Mouse (Mus musculus) forebrain, postnatal 0 days (tissue): ENCODE results near the gene Ahnak. TPM values are rescaled to one million over a fixed set of nuclear protein-coding genes. Genes with fewer than 3 reads are reported as not detected.

Experiments
- ATAC-seq: fragments of 200-750 bp; cut with Nextera tagmentation; 2 replicates; pipeline ENCODE4 v1.8.0; 2017; ENCODE audit warnings: mild to moderate bottlenecking, moderate library complexity
- DNase-seq: peaks from one replicate; pipeline ENCODE4 v3.0.0-alpha.2; 2015
- H3K27ac ChIP-seq: fragments of 300-500 bp; sonication (generic); 2 replicates; pipeline ENCODE4 v1.5.1; 2014; ENCODE audit warnings: low read depth, mild to moderate bottlenecking, antibody characterized with exemption, low read length, moderate library complexity, mixed read lengths
- H3K27me3 ChIP-seq: fragments of 300-500 bp; sonication (generic); 2 replicates; pipeline ENCODE4 v1.6.1; 2014; ENCODE audit warnings: mild to moderate bottlenecking, low read length, mixed read lengths; ENCODE audit not compliant: insufficient read depth
- H3K36me3 ChIP-seq: fragments of 300-500 bp; sonication (generic); 2 replicates; pipeline ENCODE4 v1.6.1; 2014; ENCODE audit warnings: mild to moderate bottlenecking, moderate library complexity; ENCODE audit not compliant: insufficient read depth
- H3K4me1 ChIP-seq: fragments of 300-500 bp; sonication (generic); 2 replicates; pipeline ENCODE4 v1.6.1; 2014; ENCODE audit warnings: antibody characterized with exemption; ENCODE audit not compliant: insufficient read depth
- H3K4me2 ChIP-seq: fragments of 300-500 bp; sonication (generic); 2 replicates; pipeline ENCODE4 v1.6.1; 2014; ENCODE audit warnings: low read depth, mild to moderate bottlenecking, moderate library complexity
- H3K4me3 ChIP-seq: fragments of 300-500 bp; sonication (generic); 2 replicates; pipeline ENCODE4 v1.5.1; 2014; ENCODE audit warnings: low read depth, low read length, mixed read lengths
- H3K9ac ChIP-seq: fragments of 300-500 bp; sonication (generic); 2 replicates; pipeline ENCODE4 v1.6.1; 2014; ENCODE audit warnings: mild to moderate bottlenecking
- H3K9me3 ChIP-seq: fragments of 300-500 bp; sonication (generic); 2 replicates; pipeline ENCODE4 v1.6.1; 2016; ENCODE audit warnings: low read length
- CTCF ChIP-seq: sonication (generic); IDR thresholded peaks from 2 replicates; pipeline ENCODE4 v1.5.1; 2016; ENCODE audit warnings: antibody characterized with exemption, control low read depth, low read depth
- WGBS: fragments of 180-500 bp; shearing (Covaris S2); extraction: QIAGEN DNeasy Blood & Tissue Kit; methylation state at CpG from one replicate; pipeline ENCODE4 v1.1.7; 2014; 5-methylcytosine and 5-hydroxymethylcytosine counted together
- polyA plus RNA-seq: library from polyadenylated mRNA; unstranded; fragments of >200 nt; fragmentation: Nextera tagmentation; extraction: Ambion mirVana; gene quantifications from 2 replicates; pipeline ENCODE4 v1.2.1, GENCODE M21; 2015
- total RNA-seq: library from RNA; depleted of rRNA; stranded (reverse); fragments of >200 nt; gene quantifications from 2 replicates; pipeline ENCODE4 v1.2.3, GENCODE M21; 2014

Gene Ahnak
- total and polyA plus RNA-seq, 2 experiments from 2014 or later: 3.2 to 17.9 TPM

DNA sequence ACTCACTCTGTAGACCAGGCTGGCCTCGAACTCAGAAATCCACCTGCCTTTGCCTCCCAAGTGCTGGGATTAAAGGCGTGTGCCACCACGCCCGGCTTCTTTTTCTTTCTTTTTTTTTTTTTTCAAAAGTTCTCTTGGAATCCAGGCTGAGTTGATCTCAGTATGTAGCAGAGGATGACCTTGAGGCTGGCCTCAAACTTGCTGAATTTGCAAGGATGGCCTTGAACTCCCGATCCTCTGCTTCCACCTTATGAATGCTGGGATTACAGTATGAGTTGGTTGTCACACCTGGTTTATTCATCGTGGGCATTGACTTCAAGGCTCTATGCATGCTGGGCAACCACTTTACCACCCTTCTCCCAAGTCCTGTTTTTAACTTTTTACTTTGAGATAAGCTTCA, 51.6 kb downstream of the Ahnak start:
- Histone ChIP-seq H3K9me3 (no peaks in the 10 kb centered on the region), H3K4me3 (no peak overlapping the region), H3K9ac (no peak overlapping the region), H3K4me2 (no peak overlapping the region), H3K4me1 (no peaks in the 10 kb centered on the region), H3K27me3 (no peaks in the 10 kb centered on the region), H3K36me3 (no peaks in the 10 kb centered on the region), H3K27ac (no peak overlapping the region)
- DNase-seq (no peak), ATAC-seq (no peak)
- TF ChIP-seq CTCF: no peak
- WGBS: 90% methylated on average over 6 of the region's 6 CpGs

DNA sequence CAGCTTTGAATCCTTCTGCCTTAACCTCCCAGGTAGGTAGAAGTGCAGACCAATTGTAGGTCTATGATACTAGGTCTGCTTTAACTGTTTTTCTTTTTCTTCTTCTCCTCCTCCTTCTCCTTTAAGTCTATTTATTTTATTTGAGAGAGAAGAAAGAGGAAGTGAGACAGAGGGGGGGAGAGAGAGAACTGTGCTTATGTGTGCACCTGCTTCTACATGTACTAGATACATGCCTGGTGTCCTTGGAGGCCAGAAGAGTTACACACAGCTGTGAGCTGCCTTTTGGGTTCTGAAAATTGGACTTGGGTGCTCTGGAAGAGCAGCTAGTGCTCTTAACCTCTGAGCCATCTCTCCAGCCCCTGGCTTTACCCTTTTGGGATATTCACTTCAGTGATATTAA, 52.0 kb downstream of the Ahnak start:
- Histone ChIP-seq H3K9ac (no peak overlapping the region), H3K9me3 (no peaks in the 10 kb centered on the region), H3K4me2 (no peak overlapping the region), H3K27ac (no peak overlapping the region), H3K4me3 (no peak overlapping the region), H3K27me3 (no peaks in the 10 kb centered on the region), H3K4me1 (no peaks in the 10 kb centered on the region), H3K36me3 (no peaks in the 10 kb centered on the region)
- no peak for TF ChIP-seq CTCF
- ATAC-seq: no peak
- DNase-seq: no peak

DNA sequence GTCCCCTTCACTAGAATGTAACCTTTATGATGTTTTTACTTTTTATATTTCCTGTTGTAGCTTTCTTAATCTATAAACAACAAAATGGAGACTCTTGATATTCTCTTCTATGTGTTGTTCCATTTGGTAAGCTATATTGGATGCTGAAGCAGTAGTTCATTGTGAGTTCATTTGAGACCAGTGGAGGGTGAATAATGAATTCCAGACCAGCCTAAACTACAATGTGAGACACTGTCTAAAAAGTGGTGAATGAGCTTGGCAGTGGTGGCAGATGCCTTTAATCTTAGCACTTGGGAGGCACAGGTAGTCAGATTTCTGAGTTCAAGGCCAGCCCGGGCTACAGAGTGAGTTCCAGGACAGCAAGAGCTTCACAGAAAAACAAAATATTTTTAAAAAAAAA, 54.0 kb downstream of the Ahnak start:
- no peak overlapping the region for H3K4me3 ChIP-seq
- H3K27ac ChIP-seq: no peak overlapping the region
- no peaks in the 10 kb centered on the region for H3K4me1 ChIP-seq
- H3K36me3 ChIP-seq: no peaks in the 10 kb centered on the region
- no peak overlapping the region for H3K9ac ChIP-seq
- H3K9me3 ChIP-seq: no peaks in the 10 kb centered on the region
- DNase-seq: no peak
- no peak overlapping the region for H3K4me2 ChIP-seq
- 79% methylated on average over 1 of the region's 1 CpGs for WGBS
- H3K27me3 ChIP-seq: no peaks in the 10 kb centered on the region
- no peak for ATAC-seq
- no peak for TF ChIP-seq CTCF

DNA sequence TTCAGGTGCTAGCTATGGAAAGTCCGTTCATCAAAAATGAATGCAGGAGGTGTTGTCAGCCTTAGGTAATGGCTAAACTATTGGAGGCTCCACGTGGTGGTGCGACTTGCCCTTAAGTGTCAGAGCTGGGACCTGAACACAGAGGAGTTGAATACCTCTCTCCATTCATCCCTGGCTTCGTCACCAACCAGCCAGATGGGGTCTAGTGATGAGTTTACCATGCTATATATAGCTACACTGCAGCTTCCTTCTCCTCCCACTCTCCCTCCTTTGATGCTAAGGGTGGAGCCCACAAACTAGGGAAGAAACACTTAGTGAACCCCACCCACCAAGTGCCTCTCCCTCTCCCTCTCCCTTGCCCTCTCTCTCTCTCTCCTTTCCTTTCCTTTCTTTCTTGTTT, 55.2 kb downstream of the Ahnak start:
- H3K36me3 ChIP-seq: no peaks in the 10 kb centered on the region
- no peak overlapping the region for H3K4me2 ChIP-seq
- no peak overlapping the region for H3K4me3 ChIP-seq
- 78% methylated on average over 4 of the region's 4 CpGs for WGBS
- H3K27me3 ChIP-seq: no peaks in the 10 kb centered on the region
- DNase-seq: no peak
- no peak for ATAC-seq
- no peak overlapping the region for H3K9ac ChIP-seq
- no peaks in the 10 kb centered on the region for H3K9me3 ChIP-seq
- H3K27ac ChIP-seq: no peak overlapping the region
- no peaks in the 10 kb centered on the region for H3K4me1 ChIP-seq
- TF ChIP-seq CTCF: no peak

DNA sequence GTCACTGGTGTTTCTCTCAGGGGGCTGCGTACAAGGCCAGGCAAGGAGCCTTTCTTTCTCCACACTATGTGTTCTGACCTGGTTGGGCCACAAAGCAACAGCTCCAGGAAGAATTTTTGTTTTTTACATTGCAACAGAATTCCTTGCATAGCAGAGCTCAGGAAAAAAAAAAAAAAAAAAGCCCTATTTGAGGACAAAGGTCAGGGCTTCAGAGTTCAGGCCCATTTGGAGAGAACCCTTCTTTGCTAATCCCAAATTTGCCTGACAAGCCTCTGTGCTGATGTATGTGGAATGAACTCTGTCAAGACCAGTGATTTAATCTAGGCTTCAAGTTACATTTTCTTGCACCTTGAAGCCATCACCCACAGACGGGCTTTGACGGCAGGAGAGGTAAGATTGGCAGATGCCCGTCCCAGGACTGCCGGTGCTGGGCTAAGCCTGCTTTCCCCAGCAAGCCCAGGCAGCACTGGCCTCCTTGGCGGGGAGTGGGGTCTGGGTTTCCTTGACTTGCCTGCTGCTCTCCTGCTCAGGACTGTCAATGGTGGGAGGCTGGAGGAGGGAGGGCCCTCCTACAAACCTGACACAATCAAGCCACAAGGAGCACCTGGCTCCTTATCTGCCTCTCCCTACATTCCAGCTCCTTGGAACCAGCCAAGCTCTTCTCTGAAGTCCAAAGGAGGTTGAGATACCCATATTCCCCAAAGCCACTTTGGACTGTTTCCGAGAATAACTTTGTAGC, 58.3 kb downstream of the Ahnak start:
- Histone ChIP-seq H3K36me3 (no peaks in the 10 kb centered on the region), H3K9ac (no peak overlapping the region), H3K4me2 (no peak overlapping the region), H3K9me3 (no peaks in the 10 kb centered on the region), H3K27ac (no peak overlapping the region), H3K4me3 (no peak overlapping the region), H3K27me3 (no peaks in the 10 kb centered on the region), H3K4me1 (no peaks in the 10 kb centered on the region)
- ATAC-seq (no peak), DNase-seq (no peak)
- 84% methylated on average over 7 of the region's 7 CpGs for WGBS
- TF ChIP-seq CTCF: no peak

DNA sequence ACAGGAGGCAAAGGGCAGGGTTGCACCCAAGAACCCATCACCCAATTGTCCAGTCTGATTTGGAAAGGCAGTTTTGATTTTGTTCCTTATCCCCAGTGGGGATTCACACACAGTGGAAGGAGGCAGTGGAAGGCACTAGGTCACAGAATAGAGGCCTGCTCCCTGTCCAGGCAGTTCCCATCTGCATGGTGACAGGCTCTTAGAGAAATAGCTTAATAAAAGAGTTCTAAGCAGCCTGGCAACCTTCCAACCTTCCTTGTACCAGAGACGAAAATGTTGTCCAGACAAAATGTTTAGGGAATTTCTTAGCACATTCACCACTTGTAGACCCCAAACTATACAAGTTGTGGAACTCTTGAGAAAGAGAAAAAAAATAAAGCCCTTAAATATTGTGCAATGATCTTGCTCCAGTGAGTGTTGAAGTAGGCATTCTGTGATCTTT, 58.9 kb downstream of the Ahnak start:
- H3K9ac ChIP-seq: no peak overlapping the region
- no peak overlapping the region for H3K4me2 ChIP-seq
- no peaks in the 10 kb centered on the region for H3K27me3 ChIP-seq
- DNase-seq (no peak), ATAC-seq (no peak)
- no peaks in the 10 kb centered on the region for H3K9me3 ChIP-seq
- no peak overlapping the region for H3K4me3 ChIP-seq
- WGBS: 23% methylated on average over 1 of the region's 1 CpGs
- H3K27ac ChIP-seq: no peak overlapping the region
- H3K36me3 ChIP-seq: no peaks in the 10 kb centered on the region
- TF ChIP-seq CTCF: no peak
- no peaks in the 10 kb centered on the region for H3K4me1 ChIP-seq

DNA sequence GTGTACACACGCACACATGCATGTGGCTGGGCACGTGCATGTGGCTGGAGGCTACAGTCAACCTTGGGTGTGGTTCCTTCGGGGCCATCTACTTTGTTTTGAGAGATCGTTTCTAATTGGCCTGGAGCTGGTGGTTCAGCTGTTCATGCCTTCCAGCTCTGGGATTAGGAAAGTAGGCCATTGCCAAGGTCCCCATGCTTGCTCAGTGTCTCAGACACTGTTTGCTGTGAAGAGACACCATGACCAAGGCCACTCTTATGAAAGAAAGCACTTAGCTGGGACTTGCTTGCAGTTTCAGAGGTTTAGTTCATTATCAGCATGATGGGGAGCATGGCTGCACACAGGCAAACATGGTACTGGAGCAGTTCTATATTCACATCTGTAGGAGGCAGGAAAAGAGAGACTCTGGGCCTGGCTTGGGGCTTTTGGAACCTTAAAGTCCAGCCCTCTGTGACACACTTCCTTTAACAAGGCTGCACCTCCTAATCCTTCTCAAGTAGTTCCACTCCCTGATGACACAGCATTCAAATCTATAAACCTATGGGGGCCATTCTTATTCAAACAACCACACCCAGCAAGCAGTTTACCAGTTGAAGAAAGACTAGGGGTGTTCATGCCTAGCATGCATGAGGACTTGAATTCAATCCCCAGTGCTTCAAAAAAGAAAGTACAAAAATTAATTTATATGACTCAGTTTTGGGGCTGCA, 60.0 kb downstream of the Ahnak start:
- H3K4me3 ChIP-seq: no peak overlapping the region
- WGBS: 86% methylated on average over 4 of the region's 4 CpGs

More for the DNA sequence above, 60.0 kb downstream of the Ahnak start:
- DNase-seq (no peak), ATAC-seq (no peak)
- Histone ChIP-seq H3K36me3 (no peaks in the 10 kb centered on the region), H3K9ac (no peak overlapping the region), H3K4me2 (no peak overlapping the region), H3K27me3 (no peaks in the 10 kb centered on the region), H3K4me1 (no peaks in the 10 kb centered on the region), H3K9me3 (no peaks in the 10 kb centered on the region), H3K27ac (no peak overlapping the region)
- TF ChIP-seq CTCF: no peak
